Mouse (Mus musculus) layer of hippocampus, postnatal 14 days (tissue): ENCODE results near the gene Nalcn. TPM values are rescaled to one million over a fixed set of nuclear protein-coding genes. Genes with fewer than 3 reads are reported as not detected.

Experiments used
- DNase-seq, 2 experiments: peaks; one replicate each; pipeline ENCODE4 v3.0.0; 2021 to 2022; ENCODE audit warnings: low spot score in 2 of 2, mixed read lengths in 1 of 2
- total RNA-seq, 2 experiments: library from RNA; stranded (reverse); gene quantifications; 2 replicates each; pipeline ENCODE4 v1.2.3; 2021

Nalcn gene
- total RNA-seq, 2 experiments from 2014 or later, result 61.6 to 66.4 TPM

GRCm38 (mm10) chr14:123232630-123233206 is 394.2 kb downstream of the Nalcn start:
- DNase-seq, result no peak

Other genes with a start within 250 kb of the Nalcn start
- gene Itgbl1, start 32.8 kb upstream of the Nalcn start, total RNA-seq, result 10 to 100 TPM; 14.8 to 17.4 TPM